Mouse (Mus musculus) E14TG2a.4 (cell line): ENCODE measurements around the gene Gm28035.

Source experiments
- H3K27me3 ChIP-seq: 2 replicates; pipeline ENCODE4 v1.6.1; 2014; ENCODE audit warnings: low read length, control low read depth; ENCODE audit not compliant: insufficient read depth
- H3K36me3 ChIP-seq: 2 replicates; pipeline ENCODE4 v1.6.1; 2014; ENCODE audit warnings: low read length, control low read depth; ENCODE audit not compliant: insufficient read depth
- H3K4me1 ChIP-seq: replicated peaks from 2 replicates; pipeline ENCODE4 v1.6.1; 2014; ENCODE audit warnings: low read depth, low read length, control low read depth
- H3K4me3 ChIP-seq: replicated peaks from 2 replicates; pipeline ENCODE4 v1.5.1; 2014; ENCODE audit warnings: mild to moderate bottlenecking, low read length
- H3K9me3 ChIP-seq: 2 replicates; pipeline ENCODE4 v1.6.1; 2014; ENCODE audit warnings: low read length, control low read depth
- CTCF ChIP-seq: conservative IDR thresholded peaks from 2 replicates; pipeline ENCODE4 v1.5.1; 2014; ENCODE audit warnings: low read length
- NANOG ChIP-seq: IDR thresholded peaks from 2 replicates; pipeline ENCODE4 v1.6.1; 2014; ENCODE audit warnings: borderline replicate concordance, low read length, mixed read lengths
- POU5F1 ChIP-seq: IDR thresholded peaks from 2 replicates; pipeline ENCODE4 v1.6.1; 2014; ENCODE audit warnings: low read length, borderline replicate concordance

The Gm28035 gene

GRCm38 (mm10) chr2:30253809-30254208 lies 13.4 kb downstream of the Gm28035 start:
- H3K4me3 ChIP-seq, result no peak overlapping the region

GRCm38 (mm10) chr2:30255631-30256395 lies 15.4 kb downstream of the Gm28035 start:
- Histone ChIP-seq H3K4me3 (peak overlapping the region; percentile 62), H3K36me3 (peaks cover 67% of the 10 kb centered on the region), H3K9me3 (no peaks in the 10 kb centered on the region), H3K4me1 (peaks cover 86% of the 10 kb centered on the region), H3K27me3 (no peaks in the 10 kb centered on the region)
- no peak for TF ChIP-seq POU5F1
- TF ChIP-seq NANOG, result no peak
- no peak for TF ChIP-seq CTCF

More at GRCm38 (mm10) chr2:30253809-30254208, 13.4 kb downstream of the Gm28035 start:
- Histone ChIP-seq H3K9me3 (no peaks in the 10 kb centered on the region), H3K4me1 (peaks cover 88% of the 10 kb centered on the region), H3K27me3 (no peaks in the 10 kb centered on the region), H3K36me3 (peaks cover 57% of the 10 kb centered on the region)
- TF ChIP-seq CTCF (no peak), POU5F1 (no peak), NANOG (no peak)

GRCm38 (mm10) chr2:30256616-30257350 lies 16.4 kb downstream of the Gm28035 start:
- no peaks in the 10 kb centered on the region for H3K27me3 ChIP-seq
- H3K4me1 ChIP-seq, result peaks cover 86% of the 10 kb centered on the region
- no peak for TF ChIP-seq CTCF
- TF ChIP-seq NANOG, result no peak
- no peak for TF ChIP-seq POU5F1
- no peaks in the 10 kb centered on the region for H3K9me3 ChIP-seq
- H3K4me3 ChIP-seq, result peak overlapping the region; percentile 62
- H3K36me3 ChIP-seq, result peaks cover 74% of the 10 kb centered on the region

GRCm38 (mm10) chr2:30257699-30258460 lies 17.5 kb downstream of the Gm28035 start:
- H3K9me3 ChIP-seq, result no peaks in the 10 kb centered on the region
- H3K27me3 ChIP-seq, result no peaks in the 10 kb centered on the region
- H3K36me3 ChIP-seq, result peaks cover 83% of the 10 kb centered on the region
- no peak overlapping the region for H3K4me3 ChIP-seq
- no peak for TF ChIP-seq NANOG
- no peak for TF ChIP-seq POU5F1
- TF ChIP-seq CTCF, result no peak
- peaks cover 85% of the 10 kb centered on the region for H3K4me1 ChIP-seq

GRCm38 (mm10) chr2:30258600-30258999 lies 18.2 kb downstream of the Gm28035 start:
- TF ChIP-seq NANOG (no peak), CTCF (no peak), POU5F1 (no peak)
- peaks cover 85% of the 10 kb centered on the region for H3K4me1 ChIP-seq
- H3K27me3 ChIP-seq, result no peaks in the 10 kb centered on the region
- H3K36me3 ChIP-seq, result peaks cover 86% of the 10 kb centered on the region
- H3K4me3 ChIP-seq, result no peak overlapping the region
- H3K9me3 ChIP-seq, result no peaks in the 10 kb centered on the region

- H3K4me1 ChIP-seq, result peaks cover 86% of the 10 kb centered on the region
- H3K36me3 ChIP-seq, result peaks cover 93% of the 10 kb centered on the region
- no peak overlapping the region for H3K4me3 ChIP-seq
- no peaks in the 10 kb centered on the region for H3K27me3 ChIP-seq
- no peak for TF ChIP-seq POU5F1
- no peak for TF ChIP-seq NANOG
- no peak for TF ChIP-seq CTCF
- H3K9me3 ChIP-seq, result no peaks in the 10 kb centered on the region
Observed at GRCm38 (mm10) chr2:30259131-30260064, 19.0 kb downstream of the Gm28035 start.

GRCm38 (mm10) chr2:30261064-30261736 lies 20.8 kb downstream of the Gm28035 start:
- Histone ChIP-seq H3K9me3 (no peaks in the 10 kb centered on the region), H3K4me1 (peaks cover 97% of the 10 kb centered on the region), H3K27me3 (no peaks in the 10 kb centered on the region), H3K36me3 (peaks cover 83% of the 10 kb centered on the region), H3K4me3 (no peak overlapping the region)
- TF ChIP-seq CTCF (peak; percentile 13; the same call in 1 of the 2 replicates), NANOG (no peak), POU5F1 (no peak)
